Mouse (Mus musculus): ENCODE data around the gene Pde6g. TPM values are rescaled to one million over a fixed set of nuclear protein-coding genes. Genes with fewer than 3 reads are reported as not detected.
"Not testable (repeated sequence)": the region's sequence is repeated elsewhere in the genome, so short reads cannot be mapped to it uniquely, and the experiment has no call there.

Gene Pde6g
- polyA plus RNA-seq, 1 experiment = 0.53 TPM

DNA sequence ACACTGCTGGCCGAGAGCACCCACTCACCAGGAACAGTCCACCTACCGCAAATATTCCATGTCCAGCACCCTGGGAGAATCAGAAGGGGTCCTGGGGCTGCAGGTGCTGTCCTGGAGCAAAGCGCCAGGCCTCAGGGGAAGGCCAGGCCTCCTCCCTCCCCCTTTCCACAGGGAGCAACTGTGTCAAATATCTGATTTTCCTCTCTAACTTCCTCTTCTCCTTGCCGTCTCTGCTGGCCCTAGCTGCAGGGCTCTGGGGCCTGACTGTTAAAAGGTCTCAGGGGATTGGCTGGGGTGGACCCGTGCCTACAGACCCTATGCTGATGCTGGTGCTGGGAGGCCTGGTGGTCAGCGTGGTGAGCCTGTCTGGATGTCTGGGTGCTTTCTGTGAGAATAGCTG lies 9.2 kb downstream of the Pde6g start:
- TF ChIP-seq POLR2A (IDR thresholded peaks at IDR 0.05; ENCODE audit: borderline replicate concordance, extremely low read depth, insufficient read depth, insufficient read length, poor library complexity, severe bottlenecking) (no peak), CTCF (IDR thresholded peaks at IDR 0.05; ENCODE audit: borderline replicate concordance, extremely low read depth, insufficient read depth, insufficient read length) (no peak)
- DNase-seq (ENCODE audit: low read depth) = no peak

DNA sequence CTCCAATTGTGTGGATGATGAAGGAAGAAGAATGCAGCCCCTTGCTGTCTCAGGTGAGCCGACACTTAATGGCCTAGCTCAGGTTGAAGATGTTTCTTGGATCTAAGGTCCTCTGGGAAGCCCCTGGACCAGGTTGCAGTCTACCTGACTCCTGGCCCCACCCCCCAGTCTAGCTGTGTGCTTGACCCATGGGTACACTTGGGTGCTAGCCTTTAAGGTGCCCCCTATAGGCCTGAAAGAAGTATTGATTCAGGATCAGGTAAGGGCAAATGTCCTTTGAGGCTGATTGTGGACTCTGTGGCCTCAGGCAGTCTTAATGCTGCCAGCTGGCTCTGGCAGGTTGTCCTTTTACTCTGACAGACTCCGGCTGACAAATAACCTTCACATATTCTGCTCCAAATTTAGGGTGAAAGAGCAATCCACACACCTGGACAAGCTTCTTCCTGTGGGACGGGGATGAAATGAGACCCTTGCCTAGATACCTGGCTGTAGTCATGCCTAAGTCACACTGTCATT lies 10.5 kb downstream of the Pde6g start:
- DNase-seq (ENCODE audit: low read depth) = no peak
- no peak for TF ChIP-seq POLR2A (IDR thresholded peaks at IDR 0.05; ENCODE audit: borderline replicate concordance, extremely low read depth, insufficient read depth, insufficient read length, poor library complexity, severe bottlenecking)
- no peak for TF ChIP-seq CTCF (IDR thresholded peaks at IDR 0.05; ENCODE audit: borderline replicate concordance, extremely low read depth, insufficient read depth, insufficient read length)

- no peak for TF ChIP-seq POLR2A (IDR thresholded peaks at IDR 0.05; ENCODE audit: borderline replicate concordance, extremely low read depth, insufficient read depth, insufficient read length, poor library complexity, severe bottlenecking)
- TF ChIP-seq CTCF (IDR thresholded peaks at IDR 0.05; ENCODE audit: borderline replicate concordance, extremely low read depth, insufficient read depth, insufficient read length) = no peak
- DNase-seq (ENCODE audit: low read depth) = no peak
These were observed 11.0 kb downstream of the Pde6g start, which contains the start of gene Tspan10 for GRCm38 (mm10) chr11:120442344-120442743. TSS of gene Tspan10 (plus strand) at chr11:120442644.

DNA sequence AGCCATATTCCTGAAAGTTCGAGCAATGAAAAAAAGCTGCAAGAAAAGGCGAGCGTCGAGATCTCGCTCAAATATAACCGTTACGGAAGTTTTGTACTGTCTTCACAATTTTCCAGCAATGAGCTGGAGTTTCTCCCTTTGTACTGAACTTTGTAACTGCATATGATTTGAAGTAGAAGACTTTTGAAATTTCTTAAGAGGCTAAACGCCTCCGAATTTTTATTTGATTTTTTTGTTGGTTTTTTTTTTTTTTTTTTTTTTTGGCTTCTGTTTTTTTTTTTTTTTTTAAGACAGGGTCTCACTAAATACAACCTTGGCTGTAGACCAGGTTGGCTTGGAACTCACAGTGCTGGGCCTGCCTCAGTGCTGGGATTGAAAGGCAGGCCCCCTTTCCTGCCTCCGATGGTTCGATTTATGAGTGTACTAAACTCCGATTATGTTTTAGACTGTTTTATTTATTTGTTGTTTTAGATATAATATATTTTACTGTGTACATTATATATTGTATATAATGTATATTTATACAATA lies 15.4 kb downstream of the Pde6g start:
- DNase-seq (ENCODE audit: low read depth) = no peak
- TF ChIP-seq CTCF (IDR thresholded peaks at IDR 0.05; ENCODE audit: borderline replicate concordance, extremely low read depth, insufficient read depth, insufficient read length) (no peak), POLR2A (IDR thresholded peaks at IDR 0.05; ENCODE audit: borderline replicate concordance, extremely low read depth, insufficient read depth, insufficient read length, poor library complexity, severe bottlenecking) (no peak)

DNA sequence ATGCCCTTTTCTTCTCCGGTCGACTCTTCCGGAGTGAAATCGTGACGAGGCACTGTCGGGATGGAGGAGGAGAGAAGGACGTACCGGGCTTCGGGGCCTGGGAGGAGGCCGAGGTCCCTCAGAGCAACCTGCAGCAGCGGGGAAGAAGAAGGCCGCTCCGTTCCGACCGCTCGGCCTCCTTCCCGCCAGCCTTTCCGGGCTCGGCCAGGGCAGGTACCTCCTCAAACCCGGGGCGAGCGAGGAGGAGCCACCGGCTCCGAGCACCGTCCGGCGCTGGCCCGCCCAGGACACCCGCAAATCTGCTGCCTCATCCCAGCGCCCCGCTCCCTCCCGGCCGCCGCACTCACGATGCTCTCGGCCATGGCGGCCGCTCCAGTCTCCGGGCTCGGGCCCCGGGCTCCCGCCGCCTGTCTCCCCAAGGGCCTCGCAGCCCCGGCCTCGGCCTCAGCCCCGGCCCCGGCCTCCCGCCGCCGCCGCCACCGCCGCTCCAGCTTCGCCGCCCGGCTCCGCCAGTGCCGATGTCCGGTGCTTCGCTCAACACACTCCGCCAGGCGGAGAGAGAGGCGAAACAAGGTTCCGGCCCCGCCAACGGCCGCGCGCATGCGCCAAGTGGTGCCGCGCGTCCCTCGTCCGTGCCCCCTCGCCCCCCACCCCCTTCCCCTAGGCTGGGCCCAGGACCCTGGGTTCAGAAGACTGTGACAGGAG lies 16.0 kb downstream of the Pde6g start, which contains the start of gene Nploc4:
Gene Nploc4, minus strand, starts transcription at position 557 of the 705 bp plus-strand sequence.
- TF ChIP-seq CTCF (IDR thresholded peaks at IDR 0.05; ENCODE audit: borderline replicate concordance, extremely low read depth, insufficient read depth, insufficient read length) (no peak), POLR2A (IDR thresholded peaks at IDR 0.05; ENCODE audit: borderline replicate concordance, extremely low read depth, insufficient read depth, insufficient read length, poor library complexity, severe bottlenecking) (peak; percentile 73)

GRCm38 (mm10) chr11:120426727-120427126 lies 26.6 kb downstream of the Pde6g start:
- no peak for DNase-seq (ENCODE audit: low read depth)
- TF ChIP-seq CTCF (IDR thresholded peaks at IDR 0.05; ENCODE audit: borderline replicate concordance, extremely low read depth, insufficient read depth, insufficient read length) = no peak
- no peak for TF ChIP-seq POLR2A (IDR thresholded peaks at IDR 0.05; ENCODE audit: borderline replicate concordance, extremely low read depth, insufficient read depth, insufficient read length, poor library complexity, severe bottlenecking)

More for the DNA sequence above, 16.0 kb downstream of the Pde6g start, which contains the start of gene Nploc4:
- DNase-seq (ENCODE audit: low read depth) = peak; percentile 92

DNA sequence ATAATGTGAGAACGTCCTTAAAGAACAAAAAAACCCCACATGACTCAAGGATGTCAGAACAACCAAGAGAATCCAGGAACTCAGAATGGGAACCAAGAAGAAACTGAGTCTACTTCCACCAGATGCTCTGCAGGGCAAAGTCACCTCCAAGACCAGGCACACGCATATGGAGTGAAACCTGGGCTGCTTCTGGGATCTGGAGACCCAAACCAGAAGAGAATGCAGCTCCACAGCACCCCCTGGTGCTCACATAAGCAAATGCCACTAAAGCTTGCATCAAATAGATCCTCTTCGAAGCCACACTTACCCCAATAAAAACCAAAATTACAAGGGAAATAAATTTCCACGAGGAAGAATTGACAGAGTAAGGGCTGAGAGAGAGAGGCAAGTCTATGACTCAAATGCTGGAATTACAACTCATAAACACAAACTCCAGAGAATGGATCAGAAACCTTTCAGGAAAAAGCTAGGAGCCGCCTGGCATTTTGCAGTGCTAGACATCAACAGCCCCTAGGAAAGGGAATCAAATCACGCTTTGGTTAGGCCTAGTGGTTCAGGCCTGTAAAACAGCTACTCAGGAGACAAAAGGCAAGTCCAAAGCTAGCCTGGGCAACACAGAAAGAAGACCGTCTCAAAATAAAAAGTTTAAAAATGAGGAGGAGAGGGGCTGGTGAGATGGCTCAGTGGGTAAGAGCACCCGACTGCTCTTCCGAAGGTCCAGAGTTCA lies 29.6 kb downstream of the Pde6g start:
- peak; percentile 87 for DNase-seq (ENCODE audit: low read depth)
- no peak for TF ChIP-seq POLR2A (IDR thresholded peaks at IDR 0.05; ENCODE audit: borderline replicate concordance, extremely low read depth, insufficient read depth, insufficient read length, poor library complexity, severe bottlenecking)
- peak; percentile 83 for TF ChIP-seq CTCF (IDR thresholded peaks at IDR 0.05; ENCODE audit: borderline replicate concordance, extremely low read depth, insufficient read depth, insufficient read length)

- TF ChIP-seq POLR2A (IDR thresholded peaks at IDR 0.05; ENCODE audit: borderline replicate concordance, extremely low read depth, insufficient read depth, insufficient read length, poor library complexity, severe bottlenecking) (no peak), CTCF (IDR thresholded peaks at IDR 0.05; ENCODE audit: borderline replicate concordance, extremely low read depth, insufficient read depth, insufficient read length) (no peak)
- no peak for DNase-seq (ENCODE audit: low read depth)
These were observed 30.4 kb downstream of the Pde6g start for GRCm38 (mm10) chr11:120422651-120423568.

DNA sequence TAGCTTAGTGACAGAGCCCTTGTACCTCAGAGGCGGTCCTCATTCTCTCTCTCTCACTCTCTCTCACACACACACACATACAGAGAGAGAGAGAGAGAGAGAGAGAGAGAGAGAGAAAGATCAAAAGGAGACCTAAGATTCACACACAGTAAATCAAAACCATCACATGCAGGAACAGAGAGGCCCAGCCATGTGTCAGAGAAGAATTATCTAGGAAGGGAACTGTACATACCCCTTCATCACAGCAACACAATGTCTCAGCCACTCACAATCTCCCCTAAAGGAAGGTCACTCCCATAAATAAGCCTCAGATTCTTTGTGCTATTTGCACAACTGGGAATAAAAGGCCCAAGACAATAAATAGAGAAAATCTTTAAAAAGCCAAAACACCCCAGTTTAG lies 34.7 kb downstream of the Pde6g start:
- no peak for DNase-seq (ENCODE audit: low read depth)
- no peak for TF ChIP-seq POLR2A (IDR thresholded peaks at IDR 0.05; ENCODE audit: borderline replicate concordance, extremely low read depth, insufficient read depth, insufficient read length, poor library complexity, severe bottlenecking)
- TF ChIP-seq CTCF (IDR thresholded peaks at IDR 0.05; ENCODE audit: borderline replicate concordance, extremely low read depth, insufficient read depth, insufficient read length) = no peak

DNA sequence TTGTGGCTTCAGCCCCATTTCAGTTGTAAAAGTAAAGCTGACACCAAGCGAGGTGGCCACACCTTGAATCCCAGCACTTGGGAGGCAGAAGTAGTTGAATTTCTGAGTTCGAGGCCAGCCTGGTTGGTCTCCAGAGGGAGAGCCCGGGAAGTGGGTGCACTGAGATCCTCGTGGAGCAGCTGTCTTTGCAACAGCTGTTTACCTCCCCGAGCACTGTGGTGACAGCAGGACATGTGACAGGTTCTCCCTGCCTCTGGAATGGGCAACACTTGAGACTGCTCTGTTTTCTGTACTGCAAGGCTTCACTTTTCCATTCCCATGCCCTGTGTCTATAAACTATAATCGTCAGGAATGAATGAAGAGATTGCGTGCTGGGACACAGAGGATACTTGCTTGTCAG lies 35.4 kb downstream of the Pde6g start:
- DNase-seq (ENCODE audit: low read depth) = no peak
- no peak for TF ChIP-seq CTCF (IDR thresholded peaks at IDR 0.05; ENCODE audit: borderline replicate concordance, extremely low read depth, insufficient read depth, insufficient read length)
- TF ChIP-seq POLR2A (IDR thresholded peaks at IDR 0.05; ENCODE audit: borderline replicate concordance, extremely low read depth, insufficient read depth, insufficient read length, poor library complexity, severe bottlenecking) = no peak

- DNase-seq (ENCODE audit: low read depth) = not testable (repeated sequence)
These were observed 39.7 kb downstream of the Pde6g start for GRCm38 (mm10) chr11:120413621-120414020.
